Mouse (Mus musculus) c-Kit-negative CD71-positive TER-119-positive erythroid progenitor cells, embryonic 14.5 days (primary cell): ENCODE data around the gene Scgb1a1.
"Not testable (repeated sequence)": the region's sequence is repeated elsewhere in the genome, so short reads cannot be mapped to it uniquely, and the experiment has no call there.

Source experiments
- DNase-seq: peaks from one replicate; pipeline ENCODE4 v3.0.0-alpha.2; 2013; ENCODE audit warnings: low read depth, low spot score

Scgb1a1 gene

DNA sequence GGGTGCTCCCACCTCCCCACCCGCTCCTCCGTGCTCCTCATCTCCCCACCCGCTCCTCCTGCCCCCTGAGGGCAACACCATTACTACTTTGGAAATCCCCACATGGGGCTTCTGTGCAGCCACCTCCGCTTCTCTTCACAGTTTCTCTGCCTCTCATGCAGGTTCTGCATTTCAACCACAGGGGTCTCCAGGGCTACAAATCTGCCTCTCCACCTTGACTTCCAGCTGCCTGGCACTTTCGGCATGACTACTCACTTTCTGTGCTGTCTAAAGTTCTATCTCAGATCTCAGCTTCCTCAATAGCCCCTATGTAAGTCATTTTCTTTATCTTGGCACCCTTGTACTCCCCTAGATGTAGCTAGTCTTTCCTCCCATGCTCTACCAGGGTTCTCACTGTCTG lies 20.5 kb downstream of the Scgb1a1 start:
- no peak for DNase-seq

DNA sequence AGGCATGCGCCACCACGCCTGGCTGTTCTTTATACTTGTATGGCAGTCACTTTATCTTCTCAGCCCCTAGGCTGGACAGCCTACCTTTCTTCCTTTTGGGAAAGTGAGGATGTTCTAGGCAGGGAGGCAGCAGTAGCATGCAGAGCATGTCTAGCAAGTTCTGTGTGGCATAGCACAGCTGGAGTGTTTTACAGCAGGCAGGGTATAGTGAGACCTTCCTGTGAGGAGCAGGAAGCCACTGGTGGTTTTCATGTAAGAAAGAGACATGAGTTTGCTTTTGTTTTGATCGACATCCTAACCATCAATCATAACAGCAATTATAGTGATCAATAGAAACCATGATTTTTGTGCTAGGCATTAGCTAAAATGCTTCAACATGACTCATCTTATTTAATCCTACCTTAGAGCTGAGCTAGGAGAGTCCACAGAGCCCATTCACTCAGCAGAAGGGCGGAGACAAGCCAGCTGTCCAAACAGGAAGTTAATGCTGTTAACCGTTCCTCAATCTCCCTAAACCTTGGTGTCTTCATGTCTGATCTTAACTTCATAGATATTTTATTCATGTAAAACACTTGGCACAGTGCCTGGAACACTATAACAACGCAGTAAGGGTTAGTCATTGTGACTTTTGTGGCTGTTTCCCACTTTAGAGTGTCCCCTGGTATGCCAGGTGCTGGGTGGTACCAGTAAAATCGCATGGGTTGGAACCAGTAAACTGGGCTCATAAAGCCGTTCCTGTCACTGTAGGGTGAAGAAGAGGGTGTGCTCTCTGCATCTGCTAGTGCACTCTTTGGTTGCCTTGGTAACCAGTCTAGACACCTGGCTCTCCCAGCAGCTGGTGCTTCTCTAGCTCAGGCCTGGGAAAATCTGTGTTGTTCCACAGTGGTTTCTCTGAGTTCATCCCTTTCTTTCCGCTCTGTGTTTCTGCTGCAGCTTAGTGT lies 21.9 kb downstream of the Scgb1a1 start:
- no peak for DNase-seq

DNA sequence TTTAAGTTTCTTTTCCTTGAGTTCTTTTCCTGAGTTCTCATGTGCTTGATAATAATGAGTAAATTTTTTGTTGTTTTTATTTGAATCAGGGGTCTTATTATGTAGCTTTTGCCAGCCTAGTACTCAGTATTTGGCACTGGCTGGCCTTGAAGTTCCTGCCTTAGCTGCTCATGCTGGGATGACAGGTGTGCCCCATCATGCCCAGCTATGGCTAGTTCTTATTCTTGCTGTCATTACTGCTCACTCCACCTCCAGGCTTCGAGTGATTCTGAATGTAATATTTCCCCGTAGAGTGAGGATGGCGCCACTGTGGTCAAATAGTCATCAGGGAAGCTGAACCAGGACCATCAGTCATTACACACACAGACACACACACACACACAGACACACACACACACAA lies 23.9 kb downstream of the Scgb1a1 start:
- DNase-seq: no peak

DNA sequence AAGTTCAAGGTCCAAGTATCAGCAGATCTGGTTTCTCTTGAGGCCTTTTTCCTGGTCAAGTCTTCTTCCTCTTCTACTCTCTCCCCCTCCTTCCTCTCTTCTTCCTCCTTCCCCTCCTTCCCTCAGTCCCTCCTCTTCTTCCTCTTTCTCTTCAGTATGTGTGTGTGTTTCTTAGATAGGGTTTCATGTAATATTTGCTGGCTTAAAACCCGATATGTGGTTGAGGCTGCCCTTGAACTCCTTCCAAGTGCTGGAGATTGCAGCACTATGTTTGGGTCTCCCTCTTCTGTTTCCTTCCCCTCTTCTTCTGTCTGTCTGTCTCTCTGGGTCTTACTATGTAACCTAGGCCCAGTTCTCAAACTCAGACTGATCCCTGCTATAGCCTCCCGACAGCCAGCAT lies 24.9 kb downstream of the Scgb1a1 start:
- DNase-seq: no peak

DNA sequence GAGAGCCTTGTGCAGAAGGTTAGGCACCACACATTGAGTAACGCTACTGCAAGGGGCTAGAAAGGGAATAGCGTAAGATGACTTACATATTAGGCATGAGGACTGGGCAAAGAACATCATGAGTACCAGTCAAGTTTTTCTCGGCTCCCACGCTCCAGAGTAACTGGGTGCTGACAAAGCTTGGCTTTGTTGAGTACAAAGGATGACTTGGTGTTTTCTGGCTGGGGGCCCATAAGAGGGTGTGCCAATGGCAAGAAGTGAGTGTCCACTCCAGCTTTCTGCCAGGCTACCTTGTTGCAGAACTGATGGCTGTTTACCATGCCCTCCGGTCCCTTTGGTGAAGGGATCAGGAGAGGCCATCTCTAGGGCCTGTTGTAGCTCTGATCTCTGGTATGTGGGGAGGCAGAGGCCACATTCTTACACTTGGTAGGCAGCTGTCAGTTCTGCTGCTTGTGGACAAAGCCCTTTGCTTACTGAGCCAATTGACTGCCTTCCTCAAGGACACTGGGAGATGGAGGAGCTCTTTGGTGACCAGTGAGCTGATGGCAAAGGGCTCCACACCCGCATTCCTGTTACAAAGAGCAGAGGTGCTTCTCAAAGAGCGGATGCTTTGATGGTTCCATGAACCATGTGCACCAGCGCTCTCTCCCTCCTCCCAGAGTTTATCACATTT lies 26.4 kb downstream of the Scgb1a1 start:
- DNase-seq: no peak

GRCm38 (mm10) chr19:9060103-9060502 lies 27.7 kb downstream of the Scgb1a1 start:
- DNase-seq: no peak

DNA sequence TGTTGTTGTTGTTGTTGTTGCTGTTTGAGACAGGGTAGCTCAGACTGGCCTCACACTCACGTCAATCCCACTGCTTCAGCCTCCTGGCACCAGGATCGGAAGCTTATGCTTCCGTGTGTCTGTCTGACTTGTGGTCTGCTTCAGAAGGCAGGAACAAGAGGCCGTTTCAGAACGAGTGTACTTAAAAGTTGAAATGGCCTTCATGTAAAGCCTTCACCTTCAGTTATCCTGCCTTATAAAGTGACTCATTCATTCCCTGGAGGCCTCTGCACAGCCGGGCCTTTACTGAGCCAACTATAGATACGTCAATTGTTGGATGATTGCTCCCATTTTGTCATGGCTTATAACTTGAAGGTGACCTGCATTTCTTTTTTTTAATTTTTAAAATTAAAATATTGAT lies 28.4 kb downstream of the Scgb1a1 start:
- DNase-seq: no peak

DNA sequence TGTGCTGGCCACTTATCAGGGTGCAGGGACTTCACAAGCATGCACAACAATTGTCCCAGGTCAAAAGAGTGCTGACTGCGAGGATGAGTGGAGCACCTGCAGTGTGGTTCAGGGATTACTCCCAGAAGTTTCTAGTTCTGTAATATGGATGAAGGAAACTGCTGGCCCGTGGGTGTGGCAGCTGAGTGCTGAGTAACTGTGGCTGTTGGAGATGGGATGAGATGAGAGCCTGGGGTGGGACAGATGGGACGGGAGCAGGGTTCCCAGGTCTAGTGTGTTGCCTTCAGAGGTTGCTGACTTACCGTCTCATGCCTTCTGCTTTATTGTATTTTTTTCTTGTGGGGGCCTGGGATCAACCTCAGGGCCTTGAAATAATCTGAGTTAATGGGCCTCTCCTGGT lies 28.8 kb downstream of the Scgb1a1 start:
- DNase-seq: no peak

GRCm38 (mm10) chr19:9058331-9058884 lies 29.4 kb downstream of the Scgb1a1 start:
- DNase-seq: no peak

GRCm38 (mm10) chr19:9057679-9058078 lies 30.1 kb downstream of the Scgb1a1 start:
- no peak for DNase-seq

DNA sequence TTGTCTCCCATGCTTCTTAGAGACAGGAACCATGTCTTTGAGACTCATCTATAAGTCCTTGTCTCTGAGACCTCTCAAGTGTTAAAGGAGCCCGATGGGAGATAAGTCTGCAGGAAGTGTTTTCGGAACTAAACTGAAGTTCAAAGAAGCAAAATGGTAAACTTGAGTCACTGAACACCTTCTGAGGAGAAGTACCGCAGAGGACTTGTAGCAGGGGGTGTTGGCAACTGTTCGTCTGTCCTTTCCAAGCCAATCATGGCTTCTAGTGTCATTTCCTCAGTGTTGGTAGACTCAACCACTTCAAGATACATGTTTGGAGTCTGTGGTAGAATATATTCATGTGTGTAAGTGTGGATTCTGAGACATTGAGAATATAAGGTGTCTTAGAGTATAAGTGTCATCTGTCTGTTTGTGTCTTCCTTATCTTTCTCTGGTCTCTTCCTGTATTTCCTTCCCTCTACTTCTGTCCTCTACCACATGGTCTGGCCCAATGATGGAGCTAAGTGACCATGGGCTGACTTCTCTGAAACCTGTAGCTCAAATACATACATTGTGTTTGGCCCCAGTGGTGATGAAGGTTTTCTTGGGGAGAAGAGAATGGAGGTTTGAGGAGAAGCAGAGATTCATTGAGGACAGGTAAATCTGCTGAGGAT lies 31.9 kb downstream of the Scgb1a1 start:
- DNase-seq: no peak

GRCm38 (mm10) chr19:9055153-9055552 lies 32.6 kb downstream of the Scgb1a1 start:
- no peak for DNase-seq

DNA sequence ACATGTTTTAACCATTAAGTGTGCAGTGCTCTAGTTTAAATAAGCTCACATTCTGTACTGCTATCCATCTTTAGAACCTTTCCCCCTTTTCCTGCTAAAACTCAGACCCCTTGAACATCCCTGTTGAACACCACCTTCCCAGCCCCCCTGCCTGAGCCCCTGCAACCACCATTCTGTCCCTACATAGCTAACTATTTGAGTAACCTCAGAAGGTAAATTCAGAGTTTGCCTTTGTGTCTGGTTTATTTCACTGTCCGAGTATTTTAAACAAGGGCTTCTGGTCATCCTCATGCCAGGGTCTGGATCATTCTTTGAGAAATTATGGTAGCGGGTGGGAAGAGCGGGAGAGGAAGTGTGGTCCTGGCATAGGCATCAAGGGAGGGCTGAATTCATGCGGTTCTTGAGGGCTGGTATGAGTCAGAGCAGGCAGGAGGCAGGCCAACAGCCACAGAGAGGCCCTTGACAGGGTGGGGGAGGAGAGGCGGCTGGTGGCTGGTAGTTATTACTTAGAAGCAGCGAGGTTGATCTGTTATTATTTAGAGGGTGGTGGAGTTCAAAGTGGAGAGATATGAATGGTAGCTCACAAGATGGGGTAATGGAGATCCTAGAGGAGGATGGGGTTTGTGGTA lies 34.8 kb downstream of the Scgb1a1 start:
- no peak for DNase-seq

DNA sequence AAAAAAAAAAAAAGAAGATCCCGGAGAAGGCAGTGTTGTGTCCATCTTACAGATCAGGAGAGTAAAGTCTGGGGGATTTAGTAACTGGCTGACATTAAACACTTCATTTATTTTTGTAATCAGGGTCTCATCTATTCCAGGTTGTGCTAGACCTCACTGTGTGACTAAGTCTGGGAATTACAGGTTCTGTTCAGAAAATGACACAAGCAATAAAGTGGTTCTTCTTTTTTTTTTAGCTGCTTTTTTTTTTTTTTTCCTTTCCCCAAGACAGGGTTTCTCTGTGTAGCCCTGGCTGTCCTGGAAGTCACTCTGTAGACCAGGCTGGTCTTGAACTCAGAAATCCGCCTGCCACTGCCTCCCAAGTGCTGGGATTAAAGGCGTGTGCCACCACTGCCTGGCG lies 35.8 kb downstream of the Scgb1a1 start:
- DNase-seq: not testable (repeated sequence)

GRCm38 (mm10) chr19:9050294-9051229 lies 37.2 kb downstream of the Scgb1a1 start:
- peak; percentile 21 for DNase-seq

DNA sequence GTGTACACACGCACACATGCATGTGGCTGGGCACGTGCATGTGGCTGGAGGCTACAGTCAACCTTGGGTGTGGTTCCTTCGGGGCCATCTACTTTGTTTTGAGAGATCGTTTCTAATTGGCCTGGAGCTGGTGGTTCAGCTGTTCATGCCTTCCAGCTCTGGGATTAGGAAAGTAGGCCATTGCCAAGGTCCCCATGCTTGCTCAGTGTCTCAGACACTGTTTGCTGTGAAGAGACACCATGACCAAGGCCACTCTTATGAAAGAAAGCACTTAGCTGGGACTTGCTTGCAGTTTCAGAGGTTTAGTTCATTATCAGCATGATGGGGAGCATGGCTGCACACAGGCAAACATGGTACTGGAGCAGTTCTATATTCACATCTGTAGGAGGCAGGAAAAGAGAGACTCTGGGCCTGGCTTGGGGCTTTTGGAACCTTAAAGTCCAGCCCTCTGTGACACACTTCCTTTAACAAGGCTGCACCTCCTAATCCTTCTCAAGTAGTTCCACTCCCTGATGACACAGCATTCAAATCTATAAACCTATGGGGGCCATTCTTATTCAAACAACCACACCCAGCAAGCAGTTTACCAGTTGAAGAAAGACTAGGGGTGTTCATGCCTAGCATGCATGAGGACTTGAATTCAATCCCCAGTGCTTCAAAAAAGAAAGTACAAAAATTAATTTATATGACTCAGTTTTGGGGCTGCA lies 38.6 kb downstream of the Scgb1a1 start:
- DNase-seq: no peak

DNA sequence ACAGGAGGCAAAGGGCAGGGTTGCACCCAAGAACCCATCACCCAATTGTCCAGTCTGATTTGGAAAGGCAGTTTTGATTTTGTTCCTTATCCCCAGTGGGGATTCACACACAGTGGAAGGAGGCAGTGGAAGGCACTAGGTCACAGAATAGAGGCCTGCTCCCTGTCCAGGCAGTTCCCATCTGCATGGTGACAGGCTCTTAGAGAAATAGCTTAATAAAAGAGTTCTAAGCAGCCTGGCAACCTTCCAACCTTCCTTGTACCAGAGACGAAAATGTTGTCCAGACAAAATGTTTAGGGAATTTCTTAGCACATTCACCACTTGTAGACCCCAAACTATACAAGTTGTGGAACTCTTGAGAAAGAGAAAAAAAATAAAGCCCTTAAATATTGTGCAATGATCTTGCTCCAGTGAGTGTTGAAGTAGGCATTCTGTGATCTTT lies 39.8 kb downstream of the Scgb1a1 start:
- DNase-seq: no peak

GRCm38 (mm10) chr19:9047207-9047945 lies 40.4 kb downstream of the Scgb1a1 start:
- no peak for DNase-seq

GRCm38 (mm10) chr19:9044291-9044690 lies 43.5 kb downstream of the Scgb1a1 start:
- no peak for DNase-seq
